Comparison of ENCODE assay signal across 9 mouse cellular contexts in the genomic region with DNA sequence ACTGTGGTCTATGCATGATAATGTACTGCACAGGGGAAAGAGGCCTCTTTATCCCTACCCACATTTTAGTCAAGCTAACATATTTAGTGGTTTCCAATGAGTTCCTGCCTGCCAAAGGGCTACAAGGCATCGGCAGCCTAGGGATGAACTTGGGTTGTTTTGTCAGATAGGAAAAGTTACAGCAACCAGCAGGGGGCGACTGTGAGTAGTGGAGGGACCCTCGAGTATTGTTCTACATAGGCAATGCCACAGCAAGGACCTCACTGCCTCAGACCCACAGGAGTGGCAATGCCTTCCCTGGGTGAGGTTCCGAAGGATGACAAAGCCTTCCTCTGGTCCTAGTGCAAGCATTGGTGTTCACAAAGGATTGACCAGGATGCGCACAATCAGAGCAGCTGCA. TPM values are rescaled to one million over a fixed set of nuclear protein-coding genes. Genes with fewer than 3 reads are reported as not detected.
DNase-seq lines count a peak whose midpoint lies in the region; ATAC-seq and TF ChIP-seq lines count a peak whose summit lies in the region.
"Had no signal": no experiment of that assay in that cellular context is flagged by ENCODE, and none has a peak within 500 bp of the region (broad histone marks: within the 10 kb centered on the region; RNA-seq: fewer than 3 reads in every experiment).

No protein-coding gene starts in this region.

- H3K4me2 ChIP-seq in kidney, embryonic 14.5 days (replicated peaks; ENCODE audit: low read depth, low read length) = no peak overlapping the region
- H3K4me2 ChIP-seq: limb, embryonic 15.5 days had no signal

- ATAC-seq in common myeloid progenitor, adult 5-6 weeks (replicated peaks; ENCODE audit: low read depth, poor library complexity, severe bottlenecking) = 0 out of 2 replicates have a peak, but pooled peaks have one; percentile 32
- ATAC-seq in kidney, embryonic 14.5 days (ENCODE audit: low FRiP score, low TSS enrichment) = no peak

- no peak overlapping the region for H3K4me3 ChIP-seq in lung, adult 2 months (replicated peaks; ENCODE audit: extremely low read depth, low read depth, low read length)
- no peak overlapping the region for H3K4me3 ChIP-seq in kidney, embryonic 14.5 days (ENCODE audit: low read length)
- H3K4me3 ChIP-seq: limb, embryonic 15.5 days had no signal

- peak; percentile 23; the same call in 1 of the 2 replicates for TF ChIP-seq CTCF in lung, adult 2 months (IDR thresholded peaks at IDR 0.05; ENCODE audit: insufficient read depth, low read length)

- H3K36me3 ChIP-seq in splenic B cell, adult 2 months (ENCODE audit: control insufficient read depth, insufficient read depth, low read length, poor library complexity, severe bottlenecking) = no peaks in the 10 kb centered on the region
- H3K36me3 ChIP-seq in kidney, embryonic 14.5 days (ENCODE audit: control insufficient read depth, insufficient read depth, low read length) = no peaks in the 10 kb centered on the region
- H3K36me3 ChIP-seq: limb, embryonic 15.5 days had no signal

- H3K9me3 ChIP-seq in kidney, embryonic 14.5 days (ENCODE audit: control insufficient read depth, low read length) = no peaks in the 10 kb centered on the region
- H3K9me3 ChIP-seq: limb, embryonic 15.5 days had no signal

- H3K27me3 ChIP-seq in splenic B cell, adult 2 months (ENCODE audit: control insufficient read depth, insufficient read depth, low read length, poor library complexity, severe bottlenecking) = no peaks in the 10 kb centered on the region
- H3K27me3 ChIP-seq in kidney, embryonic 14.5 days (ENCODE audit: control insufficient read depth, insufficient read depth, low read length) = no peaks in the 10 kb centered on the region
- H3K27me3 ChIP-seq: limb, embryonic 15.5 days had no signal

- H3K4me1 ChIP-seq in lung, adult 2 months (ENCODE audit: control insufficient read depth, insufficient read depth, low read length) = no peaks in the 10 kb centered on the region; the same call in 1 of the 2 replicates
- H3K4me1 ChIP-seq in kidney, embryonic 14.5 days (ENCODE audit: control insufficient read depth, insufficient read depth, low read length) = no peaks in the 10 kb centered on the region
- H3K4me1 ChIP-seq: limb, embryonic 15.5 days had no signal

- no peak for TF ChIP-seq POLR2A in lung, adult 2 months (IDR thresholded peaks at IDR 0.05; ENCODE audit: borderline replicate concordance, extremely low read depth, low read depth, low read length)

- no peak overlapping the region for H3K9ac ChIP-seq in kidney, embryonic 14.5 days (ENCODE audit: low read depth, low read length)
- H3K9ac ChIP-seq: limb, embryonic 15.5 days had no signal

- no peak overlapping the region for H3K27ac ChIP-seq in kidney, embryonic 14.5 days (ENCODE audit: low read depth, low read length)
- H3K27ac ChIP-seq: limb, embryonic 15.5 days had no signal

- peak; percentile 54 for DNase-seq in embryo, embryonic 10 days (ENCODE audit: low spot score)
- no peak for DNase-seq in embryo, embryonic 9.5 days (ENCODE audit: extremely low spot score)
- no peak for DNase-seq in lung, adult 2 months
- DNase-seq in lung, postnatal 25 days (ENCODE audit: low spot score) = no peak
- DNase-seq in splenic B cell, adult 2 months (ENCODE audit: low read depth, low spot score) = peak; percentile 52
- DNase-seq in left cerebral cortex, adult 9 months (ENCODE audit: low spot score in 2 of 2) = no peak

- 62% methylated on average over 5 of the region's 5 CpGs for WGBS in lung, adult 2 months
- WGBS in kidney, embryonic 14.5 days = 66% methylated on average over 5 of the region's 5 CpGs

RNA-seq across cellular contexts. Expression of gene Plxnc1, which starts 31.7 kb away (rescaled TPM):
- polyA plus RNA-seq in lung, adult 2 months (2012; rRNA removed) = 4.6 and 5.4 TPM in 2 replicates
- total RNA-seq in common myeloid progenitor, adult 5-6 weeks (2017) = 59.0 and 61.7 TPM in 2 replicates
- 2.3 and 3.9 TPM in 2 replicates for polyA plus RNA-seq in kidney, embryonic 14.5 days (2014; fragmentation: Nextera tagmentation; extraction: Ambion mirVana)

Comparison
In these comparisons a context has a peak if more than half of its experiments do, and no peak if none do; other contexts are left out.
1. DNase-seq: peak in embryo, embryonic 10 days (single experiment) and splenic B cell, adult 2 months (single experiment); none in embryo, embryonic 9.5 days (single experiment), lung, adult 2 months (single experiment), lung, postnatal 25 days (single experiment) and left cerebral cortex, adult 9 months (0 of 2).